Mouse (Mus musculus): ENCODE data around the gene Spsb1.

DNA sequence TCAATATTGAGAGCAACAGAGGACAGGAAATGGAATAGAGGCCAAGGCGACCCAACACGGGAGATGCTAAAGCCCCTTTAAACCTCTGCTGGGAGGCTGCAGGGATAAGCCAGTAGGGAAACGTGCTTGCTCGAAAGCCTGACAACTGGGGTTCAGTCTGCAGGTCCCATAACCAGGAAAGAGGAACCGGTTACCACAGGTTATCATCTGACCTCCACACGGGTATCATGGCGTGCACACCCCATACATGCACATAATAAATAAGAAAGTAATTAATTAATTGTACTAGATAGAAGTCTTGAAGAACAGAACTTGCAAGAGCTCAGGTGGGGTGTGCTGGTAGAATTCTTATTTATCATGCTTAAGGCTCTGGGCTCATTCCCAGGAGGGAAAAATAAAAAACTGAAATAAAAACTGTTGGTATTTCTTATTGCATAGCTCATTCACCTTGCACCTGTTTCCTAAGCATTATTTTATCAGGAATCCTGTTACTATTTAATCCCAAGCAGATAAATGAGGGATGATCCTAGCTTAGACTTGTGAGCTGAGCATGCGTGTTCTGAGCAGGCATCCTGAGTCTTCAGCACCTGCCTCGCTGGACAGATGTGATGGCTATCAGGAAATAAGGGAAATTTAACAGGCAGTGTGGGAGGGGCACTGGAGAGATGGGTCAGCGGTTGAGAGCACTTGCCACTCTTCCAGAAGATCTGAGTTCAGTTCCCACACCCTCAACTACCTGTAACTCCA is 32.0 kb upstream of the Spsb1 start:
- TF ChIP-seq POLR2A (IDR thresholded peaks at IDR 0.05; ENCODE audit: borderline replicate concordance, control insufficient read depth, low read depth, low read length) (no peak), CTCF (IDR thresholded peaks at IDR 0.05; ENCODE audit: control insufficient read depth, insufficient read depth, low read length) (no peak)

Data from bone marrow, adult 2 months (tissue).